Mouse (Mus musculus): ENCODE measurements at regions not wholly inside any gene's neighbourhood (a gene's known extent, or its start where the extent isn't known, plus 50 kb on each side); places are given as distances from the start of the nearest gene placed in this dataset.

DNA sequence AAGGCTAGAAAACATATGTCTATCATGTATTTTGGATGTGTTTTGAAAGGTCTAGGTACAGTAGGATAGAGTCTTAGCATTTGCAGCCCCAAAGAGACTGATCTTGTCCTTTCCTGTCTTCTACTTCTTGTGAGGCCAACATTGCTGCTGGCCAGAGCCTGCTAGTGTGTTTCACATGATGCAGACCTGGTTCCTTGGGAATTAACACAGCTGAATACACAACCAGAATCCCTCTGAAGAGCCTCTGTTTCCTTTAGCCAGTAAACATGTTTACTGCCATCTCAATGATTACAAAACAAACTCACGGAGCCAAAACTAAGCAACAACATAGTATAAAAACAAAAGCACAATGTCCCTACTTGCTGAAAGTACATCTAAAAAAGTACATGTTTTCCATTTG is 598.9 kb downstream of the 9430069I07Rik start:
- DNase-seq = no peak

All from thymus, postnatal 4 days (tissue).